Mouse (Mus musculus) bone marrow, adult 2 months (tissue): ENCODE results near the gene Fam131b.

Source experiments
- CTCF ChIP-seq: fragments of 200-500 bp; IDR thresholded peaks from 2 replicates; pipeline ENCODE4 v1.5.1; 2011; ENCODE audit warnings: low read length, control low read depth; ENCODE audit not compliant: control insufficient read depth, insufficient read depth
- POLR2A ChIP-seq: fragments of 200-500 bp; IDR thresholded peaks from 2 replicates; pipeline ENCODE4 v1.6.1; 2011; ENCODE audit warnings: low read depth, mild to moderate bottlenecking, control low read depth, low read length, borderline replicate concordance; ENCODE audit not compliant: control insufficient read depth

DNA sequence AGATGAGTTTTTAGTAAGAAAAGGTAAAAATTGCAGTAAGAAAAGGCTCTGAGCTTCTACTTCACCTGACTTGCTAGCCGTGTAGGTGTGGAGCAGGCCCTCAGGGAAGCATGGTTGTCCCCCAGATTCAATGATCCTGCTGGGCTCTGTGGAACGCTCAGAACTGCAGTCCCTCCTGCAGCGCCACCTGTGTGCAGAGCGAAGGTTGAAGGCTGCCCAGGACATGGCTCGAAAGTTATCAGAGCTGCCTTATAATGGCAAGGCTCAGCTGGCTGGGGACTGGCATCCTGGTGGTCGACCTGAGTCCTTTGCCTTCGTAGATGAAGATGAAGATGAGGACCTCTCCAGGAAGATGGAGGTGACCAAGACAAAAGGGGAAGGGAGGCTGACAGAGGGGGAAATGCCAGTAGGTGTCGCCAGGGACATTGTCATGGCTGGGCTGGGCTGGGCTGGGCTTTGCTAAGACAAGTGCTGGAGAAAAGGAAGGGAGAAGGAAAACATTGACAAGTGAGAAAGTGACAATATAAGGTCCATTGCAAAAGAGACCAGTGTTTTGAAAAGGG, 14.5 kb downstream of the Fam131b start:
- TF ChIP-seq POLR2A (no peak), CTCF (peak; percentile 28; the same call in 1 of the 2 replicates)
